Mouse (Mus musculus) lung, postnatal 0 days (tissue): ENCODE results near the gene Plxna1. TPM values are rescaled to one million over a fixed set of nuclear protein-coding genes. Genes with fewer than 3 reads are reported as not detected.

Experiments
- ATAC-seq: fragments of 200-750 bp; cut with Nextera tagmentation; 2 replicates; pipeline ENCODE4 v1.8.0; 2017; ENCODE audit warnings: moderate library complexity
- DNase-seq: peaks from one replicate; pipeline ENCODE4 v3.0.0-alpha.2; 2016; ENCODE audit warnings: low spot score
- H3K27ac ChIP-seq: fragments of 300-500 bp; sonication (generic); 2 replicates; pipeline ENCODE4 v1.5.1; 2014; ENCODE audit warnings: antibody characterized with exemption, mild to moderate bottlenecking, low read length, mixed read lengths
- H3K27me3 ChIP-seq: fragments of 300-500 bp; sonication (generic); replicated peaks from 2 replicates; pipeline ENCODE4 v1.6.1; 2014; ENCODE audit warnings: low read length, mixed read lengths; ENCODE audit not compliant: insufficient read depth
- H3K36me3 ChIP-seq: fragments of 300-500 bp; sonication (generic); 2 replicates; pipeline ENCODE4 v1.6.1; 2014; ENCODE audit warnings: low read length, mixed read lengths; ENCODE audit not compliant: insufficient read depth
- H3K4me1 ChIP-seq: fragments of 300-500 bp; sonication (generic); 2 replicates; pipeline ENCODE4 v1.6.1; 2014; ENCODE audit warnings: antibody characterized with exemption, low read depth, low read length, mixed read lengths; ENCODE audit not compliant: insufficient read depth
- H3K4me2 ChIP-seq: fragments of 300-500 bp; sonication (generic); replicated peaks from 2 replicates; pipeline ENCODE4 v1.6.1; 2014; ENCODE audit warnings: low read depth, mild to moderate bottlenecking, low read length, moderate library complexity, mixed read lengths
- H3K4me3 ChIP-seq: fragments of 300-500 bp; sonication (generic); 2 replicates; pipeline ENCODE4 v1.5.1; 2014; ENCODE audit warnings: low read depth, low read length
- H3K9ac ChIP-seq: fragments of 300-500 bp; sonication (generic); replicated peaks from 2 replicates; pipeline ENCODE4 v1.6.1; 2014; ENCODE audit warnings: low read depth, mild to moderate bottlenecking
- H3K9me3 ChIP-seq: fragments of 300-500 bp; sonication (generic); 2 replicates; pipeline ENCODE4 v1.6.1; 2016; ENCODE audit warnings: low read length, mixed read lengths
- CTCF ChIP-seq: IDR thresholded peaks from 2 replicates; pipeline ENCODE4 v1.5.1; 2016; ENCODE audit warnings: antibody characterized with exemption, mild to moderate bottlenecking
- EP300 ChIP-seq: IDR thresholded peaks from 2 replicates; pipeline ENCODE4 v1.6.1; 2016; ENCODE audit warnings: antibody characterized with exemption, mild to moderate bottlenecking, control low read depth
- WGBS: fragments of 180-500 bp; shearing (Covaris S2); extraction: QIAGEN DNeasy Blood & Tissue Kit; methylation state at CpG from one replicate; pipeline ENCODE4 v1.1.7; 2014; 5-methylcytosine and 5-hydroxymethylcytosine counted together
- polyA plus RNA-seq: library from polyadenylated mRNA; unstranded; fragments of >200 nt; fragmentation: Nextera tagmentation; extraction: Ambion mirVana; gene quantifications from 2 replicates; pipeline ENCODE4 v1.2.1, GENCODE M21; 2015

Gene Plxna1
- polyA plus RNA-seq, 1 experiment from 2014 or later = 13.6 TPM

- Histone ChIP-seq H3K4me2 (no peak overlapping the region), H3K36me3 (no peaks in the 10 kb centered on the region; the same call in 1 of the 2 replicates), H3K4me3 (no peak overlapping the region), H3K27ac (no peak overlapping the region), H3K9ac (no peak overlapping the region), H3K27me3 (no peaks in the 10 kb centered on the region), H3K4me1 (peaks cover 23% of the 10 kb centered on the region), H3K9me3 (no peaks in the 10 kb centered on the region)
- TF ChIP-seq EP300 = no peak
- no peak for TF ChIP-seq CTCF
- no peak for ATAC-seq
- DNase-seq = no peak
- WGBS = 74% methylated on average over 1 of the region's 1 CpGs
Measured at GRCm38 (mm10) chr6:89350037-89350515, 12.3 kb downstream of the Plxna1 start.

GRCm38 (mm10) chr6:89348363-89348762 lies 14.1 kb downstream of the Plxna1 start:
- no peaks in the 10 kb centered on the region for H3K9me3 ChIP-seq
- no peak for DNase-seq

GRCm38 (mm10) chr6:89347792-89348191 lies 14.6 kb downstream of the Plxna1 start:
- ATAC-seq = no peak
- Histone ChIP-seq H3K36me3 (peaks cover 3% of the 10 kb centered on the region), H3K9ac (no peak overlapping the region), H3K27ac (no peak overlapping the region), H3K4me1 (peaks cover 23% of the 10 kb centered on the region), H3K4me2 (no peak overlapping the region), H3K4me3 (no peak overlapping the region), H3K9me3 (no peaks in the 10 kb centered on the region), H3K27me3 (no peaks in the 10 kb centered on the region)
- no peak for DNase-seq
- TF ChIP-seq CTCF (no peak), EP300 (no peak)
- WGBS = 100% methylated on average over 1 of the region's 1 CpGs

More at GRCm38 (mm10) chr6:89348363-89348762, 14.1 kb downstream of the Plxna1 start:
- H3K4me1 ChIP-seq = peaks cover 23% of the 10 kb centered on the region
- no peaks in the 10 kb centered on the region; the same call in 1 of the 2 replicates for H3K36me3 ChIP-seq
- H3K4me3 ChIP-seq = no peak overlapping the region
- ATAC-seq = no peak
- no peak overlapping the region for H3K27ac ChIP-seq
- 74% methylated on average over 9 of the region's 9 CpGs for WGBS
- TF ChIP-seq EP300 = no peak
- no peak for TF ChIP-seq CTCF
- H3K9ac ChIP-seq = no peak overlapping the region
- no peak overlapping the region for H3K4me2 ChIP-seq
- no peaks in the 10 kb centered on the region for H3K27me3 ChIP-seq

GRCm38 (mm10) chr6:89345855-89346254 lies 16.6 kb downstream of the Plxna1 start:
- no peaks in the 10 kb centered on the region for H3K9me3 ChIP-seq
- H3K4me2 ChIP-seq = no peak overlapping the region
- peaks cover 15% of the 10 kb centered on the region for H3K4me1 ChIP-seq
- H3K9ac ChIP-seq = no peak overlapping the region
- TF ChIP-seq EP300 (no peak), CTCF (no peak)
- peak overlapping the region; percentile 74 for H3K27ac ChIP-seq
- H3K4me3 ChIP-seq = no peak overlapping the region
- 100% methylated on average over 1 of the region's 1 CpGs for WGBS
- no peaks in the 10 kb centered on the region for H3K27me3 ChIP-seq
- no peak for DNase-seq
- ATAC-seq = no peak
- H3K36me3 ChIP-seq = peaks cover 20% of the 10 kb centered on the region

GRCm38 (mm10) chr6:89345486-89345785 lies 17.0 kb downstream of the Plxna1 start:
- TF ChIP-seq EP300 (no peak), CTCF (no peak)
- Histone ChIP-seq H3K9ac (no peak overlapping the region), H3K4me2 (no peak overlapping the region), H3K4me1 (peaks cover 15% of the 10 kb centered on the region), H3K27ac (peak overlapping the region; percentile 74), H3K4me3 (no peak overlapping the region), H3K9me3 (no peaks in the 10 kb centered on the region), H3K27me3 (no peaks in the 10 kb centered on the region), H3K36me3 (peaks cover 20% of the 10 kb centered on the region)
- WGBS = 43% methylated on average over 3 of the region's 3 CpGs
- ATAC-seq = no peak
- no peak for DNase-seq

GRCm38 (mm10) chr6:89344613-89345485 lies 17.6 kb downstream of the Plxna1 start:
- peak; percentile 98 for DNase-seq
- 27% methylated on average over 10 of the region's 10 CpGs for WGBS
- H3K27me3 ChIP-seq = no peaks in the 10 kb centered on the region

More at GRCm38 (mm10) chr6:89344613-89345485, 17.6 kb downstream of the Plxna1 start:
- Histone ChIP-seq H3K4me2 (no peak overlapping the region), H3K4me3 (no peak overlapping the region), H3K9ac (no peak overlapping the region), H3K9me3 (no peaks in the 10 kb centered on the region), H3K36me3 (peaks cover 25% of the 10 kb centered on the region), H3K4me1 (peaks cover 10% of the 10 kb centered on the region), H3K27ac (peak overlapping the region; percentile 74)
- TF ChIP-seq EP300 (no peak), CTCF (peak; percentile 33)
- peak; percentile 97 for ATAC-seq
